Mouse (Mus musculus): Measurements from ENCODE around the gene Usp5. TPM values are rescaled to one million over a fixed set of nuclear protein-coding genes. Genes with fewer than 3 reads are reported as not detected.

Usp5 gene
- polyA plus RNA-seq, 1 experiment: 66.2 TPM

GRCm38 (mm10) chr6:124862406-124863124, 33.3 kb upstream of the Usp5 start:
- peak overlapping the region; percentile 55; the same call in 1 of the 2 replicates for H3K4me3 ChIP-seq (ENCODE audit: insufficient read depth, low read depth, low read length)
- no peaks in the 10 kb centered on the region for H3K4me1 ChIP-seq (ENCODE audit: control insufficient read depth, insufficient read depth, low read length)
- H3K27ac ChIP-seq (ENCODE audit: insufficient read depth, low read depth, low read length): no peak overlapping the region
- TF ChIP-seq CTCF (conservative IDR thresholded peaks at IDR 0.05; ENCODE audit: insufficient read depth, insufficient read length, low read depth, low read length) (no peak), POLR2A (IDR thresholded peaks at IDR 0.05; ENCODE audit: low read depth, low read length) (no peak)
- no peaks in the 10 kb centered on the region for H3K27me3 ChIP-seq (replicated peaks; ENCODE audit: control insufficient read depth, insufficient read depth, low read length)
- 22% methylated on average over 8 of the region's 8 CpGs for WGBS
- DNase-seq: no peak
- H3K36me3 ChIP-seq (ENCODE audit: control insufficient read depth, insufficient read depth, low read length): no peaks in the 10 kb centered on the region

GRCm38 (mm10) chr6:124861802-124862201, 32.5 kb upstream of the Usp5 start:
- H3K27ac ChIP-seq (ENCODE audit: insufficient read depth, low read depth, low read length): no peak overlapping the region
- WGBS: 32% methylated on average over 3 of the region's 3 CpGs
- no peak for DNase-seq
- no peaks in the 10 kb centered on the region for H3K36me3 ChIP-seq (ENCODE audit: control insufficient read depth, insufficient read depth, low read length)
- no peaks in the 10 kb centered on the region for H3K27me3 ChIP-seq (replicated peaks; ENCODE audit: control insufficient read depth, insufficient read depth, low read length)
- no peak for TF ChIP-seq POLR2A (IDR thresholded peaks at IDR 0.05; ENCODE audit: low read depth, low read length)
- no peak for TF ChIP-seq CTCF (conservative IDR thresholded peaks at IDR 0.05; ENCODE audit: insufficient read depth, insufficient read length, low read depth, low read length)
- H3K4me1 ChIP-seq (ENCODE audit: control insufficient read depth, insufficient read depth, low read length): no peaks in the 10 kb centered on the region
- no peak overlapping the region for H3K4me3 ChIP-seq (ENCODE audit: insufficient read depth, low read depth, low read length)

GRCm38 (mm10) chr6:124861266-124861665, 32.0 kb upstream of the Usp5 start:
- no peak for DNase-seq
- no peak overlapping the region for H3K4me3 ChIP-seq (ENCODE audit: insufficient read depth, low read depth, low read length)
- no peaks in the 10 kb centered on the region for H3K36me3 ChIP-seq (ENCODE audit: control insufficient read depth, insufficient read depth, low read length)
- H3K4me1 ChIP-seq (ENCODE audit: control insufficient read depth, insufficient read depth, low read length): no peaks in the 10 kb centered on the region
- WGBS: 86% methylated on average over 19 of the region's 19 CpGs
- H3K27me3 ChIP-seq (replicated peaks; ENCODE audit: control insufficient read depth, insufficient read depth, low read length): no peaks in the 10 kb centered on the region
- TF ChIP-seq POLR2A (IDR thresholded peaks at IDR 0.05; ENCODE audit: low read depth, low read length): no peak
- no peak for TF ChIP-seq CTCF (conservative IDR thresholded peaks at IDR 0.05; ENCODE audit: insufficient read depth, insufficient read length, low read depth, low read length)
- H3K27ac ChIP-seq (ENCODE audit: insufficient read depth, low read depth, low read length): no peak overlapping the region

GRCm38 (mm10) chr6:124860511-124860910, 31.2 kb upstream of the Usp5 start:
- no peaks in the 10 kb centered on the region for H3K36me3 ChIP-seq (ENCODE audit: control insufficient read depth, insufficient read depth, low read length)
- no peaks in the 10 kb centered on the region for H3K27me3 ChIP-seq (replicated peaks; ENCODE audit: control insufficient read depth, insufficient read depth, low read length)
- 90% methylated on average over 9 of the region's 9 CpGs for WGBS
- no peak for DNase-seq
- no peak overlapping the region for H3K27ac ChIP-seq (ENCODE audit: insufficient read depth, low read depth, low read length)
- no peak overlapping the region for H3K4me3 ChIP-seq (ENCODE audit: insufficient read depth, low read depth, low read length)
- H3K4me1 ChIP-seq (ENCODE audit: control insufficient read depth, insufficient read depth, low read length): no peaks in the 10 kb centered on the region
- no peak for TF ChIP-seq POLR2A (IDR thresholded peaks at IDR 0.05; ENCODE audit: low read depth, low read length)
- no peak for TF ChIP-seq CTCF (conservative IDR thresholded peaks at IDR 0.05; ENCODE audit: insufficient read depth, insufficient read length, low read depth, low read length)

GRCm38 (mm10) chr6:124859725-124860124, 30.4 kb upstream of the Usp5 start:
- 11% methylated on average over 12 of the region's 12 CpGs for WGBS
- TF ChIP-seq CTCF (conservative IDR thresholded peaks at IDR 0.05; ENCODE audit: insufficient read depth, insufficient read length, low read depth, low read length): peak; percentile 94
- TF ChIP-seq POLR2A (IDR thresholded peaks at IDR 0.05; ENCODE audit: low read depth, low read length): no peak
- no peaks in the 10 kb centered on the region for H3K36me3 ChIP-seq (ENCODE audit: control insufficient read depth, insufficient read depth, low read length)
- DNase-seq: peak; percentile 88
- no peaks in the 10 kb centered on the region for H3K4me1 ChIP-seq (ENCODE audit: control insufficient read depth, insufficient read depth, low read length)
- no peak overlapping the region for H3K4me3 ChIP-seq (ENCODE audit: insufficient read depth, low read depth, low read length)
- H3K27me3 ChIP-seq (replicated peaks; ENCODE audit: control insufficient read depth, insufficient read depth, low read length): no peaks in the 10 kb centered on the region
- H3K27ac ChIP-seq (ENCODE audit: insufficient read depth, low read depth, low read length): no peak overlapping the region

GRCm38 (mm10) chr6:124858561-124859318, 29.5 kb upstream of the Usp5 start:
- no peaks in the 10 kb centered on the region for H3K27me3 ChIP-seq (replicated peaks; ENCODE audit: control insufficient read depth, insufficient read depth, low read length)
- no peaks in the 10 kb centered on the region for H3K4me1 ChIP-seq (ENCODE audit: control insufficient read depth, insufficient read depth, low read length)
- no peak for DNase-seq
- H3K36me3 ChIP-seq (ENCODE audit: control insufficient read depth, insufficient read depth, low read length): no peaks in the 10 kb centered on the region
- no peak overlapping the region for H3K4me3 ChIP-seq (ENCODE audit: insufficient read depth, low read depth, low read length)
- TF ChIP-seq POLR2A (IDR thresholded peaks at IDR 0.05; ENCODE audit: low read depth, low read length) (no peak), CTCF (conservative IDR thresholded peaks at IDR 0.05; ENCODE audit: insufficient read depth, insufficient read length, low read depth, low read length) (no peak)
- no peak overlapping the region for H3K27ac ChIP-seq (ENCODE audit: insufficient read depth, low read depth, low read length)
- WGBS: 76% methylated on average over 28 of the region's 28 CpGs

GRCm38 (mm10) chr6:124857840-124858530, 28.7 kb upstream of the Usp5 start:
- no peaks in the 10 kb centered on the region for H3K36me3 ChIP-seq (ENCODE audit: control insufficient read depth, insufficient read depth, low read length)
- peak overlapping the region; percentile 65; the same call in 1 of the 2 replicates for H3K4me3 ChIP-seq (ENCODE audit: insufficient read depth, low read depth, low read length)
- no peak for DNase-seq
- H3K27ac ChIP-seq (ENCODE audit: insufficient read depth, low read depth, low read length): no peak overlapping the region
- WGBS: 37% methylated on average over 26 of the region's 26 CpGs
- TF ChIP-seq POLR2A (IDR thresholded peaks at IDR 0.05; ENCODE audit: low read depth, low read length) (no peak), CTCF (conservative IDR thresholded peaks at IDR 0.05; ENCODE audit: insufficient read depth, insufficient read length, low read depth, low read length) (no peak)
- H3K27me3 ChIP-seq (replicated peaks; ENCODE audit: control insufficient read depth, insufficient read depth, low read length): no peaks in the 10 kb centered on the region
- H3K4me1 ChIP-seq (ENCODE audit: control insufficient read depth, insufficient read depth, low read length): no peaks in the 10 kb centered on the region

Data from kidney, adult 2 months (tissue).